Mouse (Mus musculus) embryonic facial prominence, embryonic 15.5 days (tissue): ENCODE data around the gene Cd40lg. TPM values are rescaled to one million over a fixed set of nuclear protein-coding genes. Genes with fewer than 3 reads are reported as not detected.

Experiments used
- ATAC-seq: fragments of 200-750 bp; cut with Nextera tagmentation; 2 replicates; pipeline ENCODE4 v1.8.0; 2017; ENCODE audit warnings: low read depth, moderate TSS enrichment; ENCODE audit not compliant: insufficient number of reproducible peaks, low FRiP score, low TSS enrichment
- H3K27ac ChIP-seq: fragments of 300-500 bp; sonication (generic); replicated peaks from 2 replicates; pipeline ENCODE4 v1.5.1; 2015; ENCODE audit warnings: mild to moderate bottlenecking, inconsistent platforms
- H3K27me3 ChIP-seq: fragments of 300-500 bp; sonication (generic); 2 replicates; pipeline ENCODE4 v1.6.1; 2015; ENCODE audit warnings: inconsistent platforms
- H3K36me3 ChIP-seq: fragments of 300-500 bp; sonication (generic); 2 replicates; pipeline ENCODE4 v1.6.1; 2015; ENCODE audit warnings: mild to moderate bottlenecking, inconsistent platforms
- H3K4me1 ChIP-seq: fragments of 300-500 bp; sonication (generic); 2 replicates; pipeline ENCODE4 v1.6.1; 2015; ENCODE audit warnings: inconsistent platforms
- H3K4me2 ChIP-seq: fragments of 300-500 bp; sonication (generic); replicated peaks from 2 replicates; pipeline ENCODE4 v1.6.1; 2015; ENCODE audit warnings: mild to moderate bottlenecking, inconsistent platforms
- H3K4me3 ChIP-seq: fragments of 300-500 bp; sonication (generic); replicated peaks from 2 replicates; pipeline ENCODE4 v1.5.1; 2015; ENCODE audit warnings: mild to moderate bottlenecking, inconsistent platforms
- H3K9ac ChIP-seq: fragments of 300-500 bp; sonication (generic); 2 replicates; pipeline ENCODE4 v1.6.1; 2015; ENCODE audit warnings: inconsistent platforms
- H3K9me3 ChIP-seq: fragments of 300-500 bp; sonication (generic); replicated peaks from 2 replicates; pipeline ENCODE4 v1.6.1; 2016; ENCODE audit warnings: inconsistent platforms
- WGBS: fragments of 180-500 bp; shearing (Covaris S2); methylation state at CpG from one replicate; pipeline ENCODE4 v1.1.7; 2015; 5-methylcytosine and 5-hydroxymethylcytosine counted together
- polyA plus RNA-seq: library from polyadenylated mRNA; unstranded; fragments of >200 nt; fragmentation: Nextera tagmentation; extraction: Ambion mirVana; gene quantifications from 2 replicates; pipeline ENCODE4 v1.2.1, GENCODE M21; 2015

The Cd40lg gene
- not detected in 2 replicates for polyA plus RNA-seq

- H3K4me1 ChIP-seq = no peaks in the 10 kb centered on the region
- no peak within 1 kb of the TSS for H3K9ac ChIP-seq
- H3K36me3 ChIP-seq = no peaks in the 10 kb centered on the region
- no peaks in the 10 kb centered on the region for H3K9me3 ChIP-seq
- H3K27ac ChIP-seq = no peak within 1 kb of the TSS
- H3K27me3 ChIP-seq = no peaks in the 10 kb centered on the region; the same call in 1 of the 2 replicates
- no peak for ATAC-seq
- WGBS = 85% methylated on average over 9 of the region's 9 CpGs
- H3K4me3 ChIP-seq = no peak within 1 kb of the TSS
- no peak within 1 kb of the TSS for H3K4me2 ChIP-seq
Measured at GRCm38 (mm10) chrX:57211876-57212275, at the start of gene Cd40lg. Gene Cd40lg, plus strand, starts transcription at chrX:57212143.

- Histone ChIP-seq H3K9me3 (no peaks in the 10 kb centered on the region), H3K27ac (no peak overlapping the region), H3K27me3 (no peaks in the 10 kb centered on the region), H3K36me3 (no peaks in the 10 kb centered on the region), H3K4me3 (no peak overlapping the region), H3K4me1 (no peaks in the 10 kb centered on the region), H3K9ac (no peak overlapping the region), H3K4me2 (no peak overlapping the region)
- no peak for ATAC-seq
- WGBS = 43% methylated on average over 1 of the region's 1 CpGs
Measured at GRCm38 (mm10) chrX:57166549-57166948, 45.4 kb upstream of the Cd40lg start.

GRCm38 (mm10) chrX:57171269-57171668 lies 40.7 kb upstream of the Cd40lg start:
- no peaks in the 10 kb centered on the region for H3K36me3 ChIP-seq
- no peak overlapping the region for H3K4me3 ChIP-seq
- H3K27me3 ChIP-seq = no peaks in the 10 kb centered on the region
- no peaks in the 10 kb centered on the region for H3K4me1 ChIP-seq
- no peak for ATAC-seq
- no peak overlapping the region for H3K27ac ChIP-seq
- H3K9ac ChIP-seq = no peak overlapping the region
- no peaks in the 10 kb centered on the region for H3K9me3 ChIP-seq
- H3K4me2 ChIP-seq = no peak overlapping the region

- no peak for ATAC-seq
- 93% methylated on average over 13 of the region's 13 CpGs for WGBS
- no peak overlapping the region for H3K4me3 ChIP-seq
- H3K36me3 ChIP-seq = no peaks in the 10 kb centered on the region
- H3K27me3 ChIP-seq = no peaks in the 10 kb centered on the region
- no peak overlapping the region for H3K27ac ChIP-seq
- no peak overlapping the region for H3K9ac ChIP-seq
- H3K9me3 ChIP-seq = no peaks in the 10 kb centered on the region
- no peak overlapping the region for H3K4me2 ChIP-seq
- H3K4me1 ChIP-seq = no peaks in the 10 kb centered on the region
Measured at GRCm38 (mm10) chrX:57177225-57177779, 34.6 kb upstream of the Cd40lg start.

- Histone ChIP-seq H3K4me1 (no peaks in the 10 kb centered on the region), H3K4me3 (no peak overlapping the region), H3K27ac (no peak overlapping the region), H3K4me2 (no peak overlapping the region), H3K36me3 (no peaks in the 10 kb centered on the region), H3K9ac (no peak overlapping the region), H3K9me3 (no peaks in the 10 kb centered on the region), H3K27me3 (no peaks in the 10 kb centered on the region)
- WGBS = 70% methylated on average over 2 of the region's 2 CpGs
- ATAC-seq = no peak
Measured at GRCm38 (mm10) chrX:57182470-57182869, 29.5 kb upstream of the Cd40lg start.

- 85% methylated on average over 3 of the region's 3 CpGs for WGBS
- no peaks in the 10 kb centered on the region for H3K4me1 ChIP-seq
- no peaks in the 10 kb centered on the region for H3K27me3 ChIP-seq
- no peaks in the 10 kb centered on the region for H3K36me3 ChIP-seq
- H3K4me3 ChIP-seq = no peak overlapping the region
- H3K4me2 ChIP-seq = no peak overlapping the region
- H3K9me3 ChIP-seq = no peaks in the 10 kb centered on the region
- ATAC-seq = no peak
- no peak overlapping the region for H3K27ac ChIP-seq
- no peak overlapping the region for H3K9ac ChIP-seq
Measured at GRCm38 (mm10) chrX:57183359-57183758, 28.6 kb upstream of the Cd40lg start.

- Histone ChIP-seq H3K4me3 (no peak overlapping the region), H3K9me3 (no peaks in the 10 kb centered on the region), H3K27me3 (no peaks in the 10 kb centered on the region), H3K9ac (no peak overlapping the region), H3K4me2 (no peak overlapping the region), H3K27ac (no peak overlapping the region), H3K36me3 (no peaks in the 10 kb centered on the region), H3K4me1 (no peaks in the 10 kb centered on the region)
- WGBS = 82% methylated on average over 8 of the region's 8 CpGs
- ATAC-seq = no peak
Measured at GRCm38 (mm10) chrX:57187301-57187700, 24.6 kb upstream of the Cd40lg start.

GRCm38 (mm10) chrX:57189335-57189734 lies 22.6 kb upstream of the Cd40lg start:
- no peaks in the 10 kb centered on the region for H3K27me3 ChIP-seq
- no peak overlapping the region for H3K9ac ChIP-seq
- no peaks in the 10 kb centered on the region for H3K4me1 ChIP-seq
- H3K4me3 ChIP-seq = no peak overlapping the region
- ATAC-seq = no peak
- no peak overlapping the region for H3K27ac ChIP-seq
- no peak overlapping the region for H3K4me2 ChIP-seq
- no peaks in the 10 kb centered on the region for H3K36me3 ChIP-seq
- 83% methylated on average over 5 of the region's 5 CpGs for WGBS
- no peaks in the 10 kb centered on the region for H3K9me3 ChIP-seq

GRCm38 (mm10) chrX:57196319-57196718 lies 15.6 kb upstream of the Cd40lg start:
- H3K9me3 ChIP-seq = no peaks in the 10 kb centered on the region
- no peak overlapping the region for H3K4me3 ChIP-seq
- WGBS = 79% methylated on average over 9 of the region's 9 CpGs
- ATAC-seq = no peak
- H3K4me2 ChIP-seq = no peak overlapping the region
- H3K27me3 ChIP-seq = no peaks in the 10 kb centered on the region
- H3K9ac ChIP-seq = no peak overlapping the region
- H3K4me1 ChIP-seq = no peaks in the 10 kb centered on the region
- H3K36me3 ChIP-seq = no peaks in the 10 kb centered on the region
- no peak overlapping the region for H3K27ac ChIP-seq

- Histone ChIP-seq H3K27ac (no peak overlapping the region), H3K9ac (no peak overlapping the region), H3K9me3 (no peaks in the 10 kb centered on the region), H3K36me3 (no peaks in the 10 kb centered on the region), H3K27me3 (no peaks in the 10 kb centered on the region), H3K4me3 (no peak overlapping the region), H3K4me2 (no peak overlapping the region), H3K4me1 (no peaks in the 10 kb centered on the region)
- WGBS = 32% methylated on average over 2 of the region's 2 CpGs
- ATAC-seq = no peak
Measured at GRCm38 (mm10) chrX:57198036-57198435, 13.9 kb upstream of the Cd40lg start.

GRCm38 (mm10) chrX:57200397-57200796 lies 11.5 kb upstream of the Cd40lg start:
- H3K4me1 ChIP-seq = no peaks in the 10 kb centered on the region

GRCm38 (mm10) chrX:57210591-57210990 lies 1.4 kb upstream of the Cd40lg start:
- no peak overlapping the region for H3K27ac ChIP-seq
- no peak overlapping the region for H3K9ac ChIP-seq
- H3K27me3 ChIP-seq = no peaks in the 10 kb centered on the region; the same call in 1 of the 2 replicates
- no peak overlapping the region for H3K4me3 ChIP-seq
- no peak overlapping the region for H3K4me2 ChIP-seq
- H3K4me1 ChIP-seq = no peaks in the 10 kb centered on the region
- no peak for ATAC-seq
- 82% methylated on average over 1 of the region's 1 CpGs for WGBS
- no peaks in the 10 kb centered on the region for H3K36me3 ChIP-seq
- H3K9me3 ChIP-seq = no peaks in the 10 kb centered on the region

More at GRCm38 (mm10) chrX:57200397-57200796, 11.5 kb upstream of the Cd40lg start:
- Histone ChIP-seq H3K4me2 (no peak overlapping the region), H3K9me3 (no peaks in the 10 kb centered on the region), H3K36me3 (no peaks in the 10 kb centered on the region), H3K4me3 (no peak overlapping the region), H3K27me3 (no peaks in the 10 kb centered on the region), H3K27ac (no peak overlapping the region), H3K9ac (no peak overlapping the region)
- 62% methylated on average over 2 of the region's 2 CpGs for WGBS
- ATAC-seq = no peak
